Mouse (Mus musculus) E14TG2a.4 (cell line): ENCODE measurements around the gene Tshz2.

ENCODE experiments used
- CTCF ChIP-seq: conservative IDR thresholded peaks from 2 replicates; pipeline ENCODE4 v1.5.1; 2014; ENCODE audit warnings: low read length
- NANOG ChIP-seq: IDR thresholded peaks from 2 replicates; pipeline ENCODE4 v1.6.1; 2014; ENCODE audit warnings: borderline replicate concordance, low read length, mixed read lengths

DNA sequence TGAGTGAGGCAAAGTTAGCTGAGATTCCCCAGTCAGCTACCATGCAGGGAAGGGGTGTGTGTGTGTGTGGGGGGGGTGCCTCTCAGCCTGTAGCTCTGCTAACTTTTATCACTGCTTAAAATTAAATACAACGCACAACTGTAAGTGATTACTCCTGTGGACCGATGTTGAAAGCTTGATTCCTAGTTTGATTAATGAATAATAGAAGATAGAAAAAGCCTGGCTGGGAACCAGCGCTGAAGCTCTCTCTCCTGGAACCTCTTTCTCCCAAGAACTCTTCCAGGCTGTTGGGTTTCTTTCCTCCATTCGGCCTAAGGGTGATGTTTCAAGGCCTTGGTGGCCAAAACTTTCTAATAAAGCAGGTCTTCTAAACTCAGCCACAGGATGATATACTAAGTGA lies 3.6 kb downstream of the Tshz2 start:
- TF ChIP-seq CTCF = no peak
- no peak for TF ChIP-seq NANOG
